Mouse (Mus musculus): Measurements from ENCODE around the gene Arih1.

GRCm38 (mm10) chr9:59484760-59485159, 1.7 kb downstream of the Arih1 start:
- TF ChIP-seq CTCF (IDR thresholded peaks at IDR 0.05; ENCODE audit: low read depth), result no peak
- no peak for TF ChIP-seq EP300 (IDR thresholded peaks at IDR 0.05; ENCODE audit: low read depth)
